Comparison of ENCODE assay signal across 29 mouse cellular contexts in the genomic region with DNA sequence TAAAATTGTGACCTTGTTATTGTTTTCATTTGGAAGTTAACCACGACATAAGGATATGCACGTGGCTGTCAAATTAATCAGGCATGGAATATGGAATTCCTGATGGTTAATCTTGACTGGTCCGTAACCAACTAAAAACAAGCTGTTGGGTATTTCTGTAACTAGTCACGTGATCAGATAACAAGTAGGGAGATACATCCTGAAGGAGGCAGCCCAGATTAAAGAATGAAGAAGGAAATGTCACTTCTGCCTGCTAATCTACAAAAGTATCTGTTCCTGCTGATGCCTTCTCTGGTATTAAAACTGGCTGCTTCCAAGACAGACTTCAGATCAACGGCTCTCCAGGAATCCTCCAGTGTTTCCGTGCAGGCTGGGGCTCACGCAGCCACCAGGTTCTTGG. TPM values are rescaled to one million over a fixed set of nuclear protein-coding genes. Genes with fewer than 3 reads are reported as not detected.
A peak's percentile ranks its signal among the peaks of the same experiment; 100 is the strongest.
DNase-seq lines count a peak whose midpoint lies in the region; ATAC-seq and TF ChIP-seq lines count a peak whose summit lies in the region.
"Had no signal": no experiment of that assay in that cellular context is flagged by ENCODE, and none has a peak within 500 bp of the region (broad histone marks: within the 10 kb centered on the region; RNA-seq: fewer than 3 reads in every experiment).

No protein-coding gene starts in this region.

- no peaks in the 10 kb centered on the region for H3K36me3 ChIP-seq in intestine, embryonic 16.5 days (ENCODE audit: control insufficient read depth, insufficient read depth, low read length)
- H3K36me3 ChIP-seq in intestine, embryonic 15.5 days: no peaks in the 10 kb centered on the region
- H3K36me3 ChIP-seq in liver, embryonic 15.5 days (replicated peaks): no peaks in the 10 kb centered on the region
- H3K36me3 ChIP-seq in midbrain, postnatal 0 days (ENCODE audit: insufficient read depth, low read length): no peaks in the 10 kb centered on the region
- H3K36me3 ChIP-seq: embryonic facial prominence, embryonic 12.5 days; heart, embryonic 12.5 days; hindbrain, embryonic 13.5 days; limb, embryonic 13.5 days; midbrain, embryonic 10.5 days; midbrain, embryonic 15.5 days; neural tube, embryonic 12.5 days had no signal

- WGBS in intestine, embryonic 16.5 days: 75% methylated on average over 7 of the region's 7 CpGs
- WGBS in intestine, embryonic 15.5 days: 81% methylated on average over 7 of the region's 7 CpGs
- 21% methylated on average over 7 of the region's 7 CpGs for WGBS in liver, embryonic 15.5 days (ENCODE audit: insufficient replicate concordance)
- WGBS in midbrain, postnatal 0 days: 82% methylated on average over 7 of the region's 7 CpGs

- no peak for ATAC-seq in intestine, embryonic 16.5 days
- no peak for ATAC-seq in intestine, embryonic 15.5 days
- ATAC-seq in liver, embryonic 15.5 days (ENCODE audit: insufficient read depth): no peak
- no peak for ATAC-seq in midbrain, postnatal 0 days (ENCODE audit: low FRiP score)
- ATAC-seq: forebrain, embryonic 14.5 days; midbrain, embryonic 15.5 days had no signal

- H3K9me3 ChIP-seq in intestine, embryonic 16.5 days (ENCODE audit: control insufficient read depth, low read length): no peaks in the 10 kb centered on the region
- no peaks in the 10 kb centered on the region for H3K9me3 ChIP-seq in intestine, embryonic 15.5 days
- no peaks in the 10 kb centered on the region for H3K9me3 ChIP-seq in liver, embryonic 15.5 days (replicated peaks)
- no peaks in the 10 kb centered on the region for H3K9me3 ChIP-seq in midbrain, postnatal 0 days (ENCODE audit: low read length)
- H3K9me3 ChIP-seq: embryonic facial prominence, embryonic 12.5 days; heart, embryonic 12.5 days; hindbrain, embryonic 13.5 days; limb, embryonic 13.5 days; midbrain, embryonic 10.5 days; midbrain, embryonic 15.5 days; neural tube, embryonic 12.5 days had no signal

- TF ChIP-seq POLR2A in bone marrow macrophage, adult 2 months (IDR thresholded peaks at IDR 0.05; ENCODE audit: borderline replicate concordance, low read depth, low read length): no peak

- H3K4me2 ChIP-seq in intestine, embryonic 16.5 days (ENCODE audit: low read depth, low read length): no peak overlapping the region
- no peak overlapping the region for H3K4me2 ChIP-seq in intestine, embryonic 15.5 days (replicated peaks)
- H3K4me2 ChIP-seq in liver, embryonic 15.5 days: peak overlapping the region; percentile 13; the same call in 1 of the 2 replicates
- H3K4me2 ChIP-seq in midbrain, postnatal 0 days (ENCODE audit: low read depth, low read length, poor library complexity, severe bottlenecking): no peak overlapping the region
- H3K4me2 ChIP-seq: embryonic facial prominence, embryonic 12.5 days; heart, embryonic 12.5 days; hindbrain, embryonic 13.5 days; limb, embryonic 13.5 days; midbrain, embryonic 15.5 days; neural tube, embryonic 12.5 days had no signal

- no peak overlapping the region for H3K4me3 ChIP-seq in intestine, embryonic 16.5 days (ENCODE audit: low read length)
- H3K4me3 ChIP-seq in intestine, embryonic 15.5 days (replicated peaks): no peak overlapping the region
- H3K4me3 ChIP-seq in bone marrow macrophage, adult 2 months (ENCODE audit: insufficient read depth, low read length): no peak overlapping the region
- no peak overlapping the region for H3K4me3 ChIP-seq in liver, embryonic 15.5 days (replicated peaks)
- no peak overlapping the region for H3K4me3 ChIP-seq in midbrain, postnatal 0 days (ENCODE audit: low read depth, low read length)
- H3K4me3 ChIP-seq: embryonic facial prominence, embryonic 12.5 days; heart, embryonic 12.5 days; hindbrain, embryonic 13.5 days; limb, embryonic 13.5 days; midbrain, embryonic 10.5 days; midbrain, embryonic 15.5 days; neural tube, embryonic 12.5 days had no signal

- H3K27me3 ChIP-seq in intestine, embryonic 16.5 days (replicated peaks; ENCODE audit: control insufficient read depth, insufficient read depth, low read length): no peaks in the 10 kb centered on the region
- H3K27me3 ChIP-seq in intestine, embryonic 15.5 days (replicated peaks): no peaks in the 10 kb centered on the region
- 0 out of 2 replicates have a peak, but pooled peaks cover 5% of the 10 kb centered on the region for H3K27me3 ChIP-seq in liver, embryonic 15.5 days
- H3K27me3 ChIP-seq in midbrain, postnatal 0 days (ENCODE audit: insufficient read depth, low read length): no peaks in the 10 kb centered on the region
- H3K27me3 ChIP-seq: embryonic facial prominence, embryonic 12.5 days; heart, embryonic 12.5 days; hindbrain, embryonic 13.5 days; limb, embryonic 13.5 days; midbrain, embryonic 15.5 days; neural tube, embryonic 12.5 days had no signal

- no peak overlapping the region for H3K9ac ChIP-seq in intestine, embryonic 16.5 days (ENCODE audit: low read depth, low read length)
- H3K9ac ChIP-seq in intestine, embryonic 15.5 days: no peak overlapping the region
- no peak overlapping the region for H3K9ac ChIP-seq in liver, embryonic 15.5 days
- H3K9ac ChIP-seq in midbrain, postnatal 0 days (replicated peaks; ENCODE audit: low read length, poor library complexity, severe bottlenecking): no peak overlapping the region
- H3K9ac ChIP-seq: embryonic facial prominence, embryonic 12.5 days; heart, embryonic 12.5 days; hindbrain, embryonic 13.5 days; limb, embryonic 13.5 days; liver, embryonic 14.5 days; midbrain, embryonic 15.5 days; neural tube, embryonic 12.5 days had no signal

- no peak for TF ChIP-seq CTCF in bone marrow macrophage, adult 2 months (IDR thresholded peaks at IDR 0.05; ENCODE audit: low read depth, low read length)
- no peak for TF ChIP-seq CTCF in midbrain, postnatal 0 days (IDR thresholded peaks at IDR 0.05)

- peaks cover 10% of the 10 kb centered on the region for H3K4me1 ChIP-seq in intestine, embryonic 16.5 days (ENCODE audit: control insufficient read depth, insufficient read depth, low read length)
- H3K4me1 ChIP-seq in intestine, embryonic 15.5 days (replicated peaks): peaks cover 10% of the 10 kb centered on the region
- H3K4me1 ChIP-seq in bone marrow macrophage, adult 2 months (ENCODE audit: control insufficient read depth, insufficient read depth, low read length): peaks cover 30% of the 10 kb centered on the region
- H3K4me1 ChIP-seq in liver, embryonic 15.5 days (replicated peaks): peaks cover 36% of the 10 kb centered on the region
- no peaks in the 10 kb centered on the region for H3K4me1 ChIP-seq in midbrain, postnatal 0 days (ENCODE audit: insufficient read depth, low read length)

- peak overlapping the region; percentile 5; the same call in 1 of the 2 replicates for H3K27ac ChIP-seq in intestine, embryonic 16.5 days (ENCODE audit: low read length)
- H3K27ac ChIP-seq in intestine, embryonic 15.5 days: no peak overlapping the region
- H3K27ac ChIP-seq in bone marrow macrophage, adult 2 months (ENCODE audit: insufficient read depth, low read depth, low read length): 0 out of 2 replicates have a peak overlapping the region, but pooled peaks have one; percentile 15
- no peak overlapping the region for H3K27ac ChIP-seq in liver, embryonic 15.5 days (replicated peaks)
- H3K27ac ChIP-seq in midbrain, postnatal 0 days (ENCODE audit: low read depth, low read length): no peak overlapping the region
- H3K27ac ChIP-seq: embryonic facial prominence, embryonic 12.5 days; hindbrain, embryonic 13.5 days; kidney, postnatal 0 days; limb, embryonic 13.5 days; liver, embryonic 14.5 days; midbrain, embryonic 10.5 days; midbrain, embryonic 15.5 days; neural tube, embryonic 12.5 days had no signal

- no peak for DNase-seq in midbrain, postnatal 0 days (ENCODE audit: low spot score)
- DNase-seq in neural tube, embryonic 10.5 days (ENCODE audit: extremely low spot score, low spot score): no peak
- DNase-seq in right cerebral cortex, postnatal 14 days: no peak
- DNase-seq: adrenal gland, postnatal 36 days; cerebellum, adult 8-10 months; cerebellum, postnatal 25 days; embryo, embryonic 11 days; gastrocnemius, postnatal 14 days; heart, adult 11 months; heart, postnatal 4 days; kidney, adult 8-10 months; kidney, postnatal 4 days; lung, postnatal 36 days; right cerebral cortex, adult 18-20 months; right cerebral cortex, postnatal 4 days had no signal

RNA-seq across cellular contexts. Expression of gene Fbxl14, which starts 6.0 kb away (rescaled TPM):
- 3.7 and 4.1 TPM in 2 replicates for polyA plus RNA-seq in intestine, embryonic 16.5 days (2015; fragmentation: Nextera tagmentation; extraction: Ambion mirVana)
- polyA plus RNA-seq in intestine, embryonic 15.5 days (2015; fragmentation: Nextera tagmentation; extraction: Ambion mirVana): 4.6 and 4.7 TPM in 2 replicates
- 30.7 and 34.3 TPM in 2 replicates for polyA plus RNA-seq in bone marrow macrophage, adult 2 months (2012; ENCODE audit: insufficient read depth, insufficient read length, missing spikeins)
- 2.1 and 2.4 TPM in 2 replicates for polyA plus RNA-seq in liver, embryonic 15.5 days (2015; fragmentation: Nextera tagmentation; extraction: Ambion mirVana)
- 45.9 and 48.2 TPM in 2 replicates for total RNA-seq in midbrain, postnatal 0 days (2014; rRNA removed)
- polyA plus RNA-seq in midbrain, postnatal 0 days (2015; fragmentation: Nextera tagmentation; extraction: Ambion mirVana): 1.7 TPM in 2 replicates

RNA-seq across cellular contexts. Expression of gene Adipor2, which starts 55.9 kb away (rescaled TPM):
- polyA plus RNA-seq in intestine, embryonic 16.5 days (2015; fragmentation: Nextera tagmentation; extraction: Ambion mirVana): 127 and 148 TPM in 2 replicates
- polyA plus RNA-seq in intestine, embryonic 15.5 days (2015; fragmentation: Nextera tagmentation; extraction: Ambion mirVana): 101 and 111 TPM in 2 replicates
- 67.6 and 71.2 TPM in 2 replicates for polyA plus RNA-seq in bone marrow macrophage, adult 2 months (2012; ENCODE audit: insufficient read depth, insufficient read length, missing spikeins)
- polyA plus RNA-seq in liver, embryonic 15.5 days (2015; fragmentation: Nextera tagmentation; extraction: Ambion mirVana): 36.5 and 38.5 TPM in 2 replicates
- total RNA-seq in midbrain, postnatal 0 days (2014; rRNA removed): 39.0 and 42.5 TPM in 2 replicates
- polyA plus RNA-seq in midbrain, postnatal 0 days (2015; fragmentation: Nextera tagmentation; extraction: Ambion mirVana): 25.3 and 26.6 TPM in 2 replicates

Comparison
In these comparisons a context has a peak if more than half of its experiments do, and no peak if none do; other contexts are left out.
1. H3K27ac ChIP-seq: peak in intestine, embryonic 16.5 days (single experiment) and bone marrow macrophage, adult 2 months (single experiment); none in intestine, embryonic 15.5 days (single experiment), liver, embryonic 15.5 days (single experiment) and midbrain, postnatal 0 days (single experiment).